Mouse (Mus musculus): ENCODE results near the gene Crkl. TPM values are rescaled to one million over a fixed set of nuclear protein-coding genes. Genes with fewer than 3 reads are reported as not detected.

The Crkl gene
- polyA plus RNA-seq, 1 experiment: 0.84 TPM

GRCm38 (mm10) chr16:17530640-17531288 lies 79.0 kb downstream of the Crkl start, which contains the start of gene Thap7:
Thap7 (minus strand) TSS chr16:17531136.
- peaks cover 38% of the 10 kb centered on the region for H3K36me3 ChIP-seq (ENCODE audit: control insufficient read depth)
- H3K4me3 ChIP-seq (replicated peaks): peak within 1 kb of the TSS; percentile 72
- H3K27me3 ChIP-seq (ENCODE audit: control insufficient read depth): no peaks in the 10 kb centered on the region
- no peaks in the 10 kb centered on the region for H3K9me3 ChIP-seq (ENCODE audit: control insufficient read depth, low read length)
- no peak for TF ChIP-seq TAL1 (IDR thresholded peaks at IDR 0.05; ENCODE audit: low read length)
- no peak for TF ChIP-seq GATA1 (IDR thresholded peaks at IDR 0.05; ENCODE audit: low read length)
- peaks cover 28% of the 10 kb centered on the region for H3K4me1 ChIP-seq (ENCODE audit: control insufficient read depth)

- Histone ChIP-seq H3K36me3 (ENCODE audit: control insufficient read depth) (peaks cover 23% of the 10 kb centered on the region), H3K4me3 (replicated peaks) (no peak overlapping the region), H3K27me3 (ENCODE audit: control insufficient read depth) (peaks cover 3% of the 10 kb centered on the region; the same call in 1 of the 2 replicates), H3K4me1 (ENCODE audit: control insufficient read depth) (peaks cover 28% of the 10 kb centered on the region), H3K9me3 (ENCODE audit: control insufficient read depth, low read length) (peaks cover 2% of the 10 kb centered on the region; the same call in 1 of the 2 replicates)
- TF ChIP-seq TAL1 (IDR thresholded peaks at IDR 0.05; ENCODE audit: low read length) (no peak), GATA1 (IDR thresholded peaks at IDR 0.05; ENCODE audit: low read length) (no peak)
Measured at GRCm38 (mm10) chr16:17532271-17532670, 80.5 kb downstream of the Crkl start.

- Histone ChIP-seq H3K4me1 (ENCODE audit: control insufficient read depth) (peaks cover 28% of the 10 kb centered on the region), H3K4me3 (replicated peaks) (no peak overlapping the region), H3K27me3 (ENCODE audit: control insufficient read depth) (peaks cover 3% of the 10 kb centered on the region; the same call in 1 of the 2 replicates), H3K9me3 (ENCODE audit: control insufficient read depth, low read length) (peaks cover 2% of the 10 kb centered on the region; the same call in 1 of the 2 replicates), H3K36me3 (ENCODE audit: control insufficient read depth) (peaks cover 18% of the 10 kb centered on the region)
- TF ChIP-seq GATA1 (IDR thresholded peaks at IDR 0.05; ENCODE audit: low read length): no peak
- TF ChIP-seq TAL1 (IDR thresholded peaks at IDR 0.05; ENCODE audit: low read length): no peak
Measured at GRCm38 (mm10) chr16:17532676-17533329, 81.0 kb downstream of the Crkl start.

- TF ChIP-seq TAL1 (IDR thresholded peaks at IDR 0.05; ENCODE audit: low read length) (no peak), GATA1 (IDR thresholded peaks at IDR 0.05; ENCODE audit: low read length) (no peak)
- no peak overlapping the region for H3K4me3 ChIP-seq (replicated peaks)
- peaks cover 15% of the 10 kb centered on the region for H3K27me3 ChIP-seq (ENCODE audit: control insufficient read depth)
- H3K9me3 ChIP-seq (ENCODE audit: control insufficient read depth, low read length): peaks cover 2% of the 10 kb centered on the region; the same call in 1 of the 2 replicates
- H3K36me3 ChIP-seq (ENCODE audit: control insufficient read depth): no peaks in the 10 kb centered on the region
- H3K4me1 ChIP-seq (ENCODE audit: control insufficient read depth): peaks cover 5% of the 10 kb centered on the region
Measured at GRCm38 (mm10) chr16:17536584-17536983, 84.8 kb downstream of the Crkl start.

Other genes with a start within 250 kb of the Crkl start
- gene Ube2l3, start 249.3 kb upstream of the Crkl start, polyA plus RNA-seq (2012): 11.7 and 11.9 TPM in 2 replicates
- not detected in 2 replicates for gene Rimbp3, start 243.4 kb upstream of the Crkl start, polyA plus RNA-seq (2012)
- 0.13 and 0.20 TPM in 2 replicates for gene Hic2, start 218.4 kb upstream of the Crkl start, polyA plus RNA-seq (2012)
- 0.08 and 0.20 TPM in 2 replicates for gene Tmem191c, start 175.9 kb upstream of the Crkl start, polyA plus RNA-seq (2012)
- 0.03 TPM in 1 of 2 replicates, not detected in the other for gene Serpind1, start 120.6 kb upstream of the Crkl start, polyA plus RNA-seq (2012)
- gene Snap29, start 46.0 kb upstream of the Crkl start, polyA plus RNA-seq (2012): 0.49 and 0.66 TPM in 2 replicates
- gene Pi4ka, start 45.7 kb upstream of the Crkl start, polyA plus RNA-seq (2012): 0.79 and 1.9 TPM in 2 replicates
- gene Aifm3, start 37.6 kb downstream of the Crkl start, polyA plus RNA-seq (2012): not detected in 2 replicates
- 0.59 and 0.78 TPM in 2 replicates for gene Lztr1, start 56.7 kb downstream of the Crkl start, polyA plus RNA-seq (2012)
- 13.7 and 15.6 TPM in 2 replicates for gene Thap7, start 79.1 kb downstream of the Crkl start, polyA plus RNA-seq (2012)
- gene Lrrc74b, start 109.3 kb downstream of the Crkl start, polyA plus RNA-seq (2012): 0.02 TPM in 1 of 2 replicates, not detected in the other
- 0.03 TPM in 1 of 2 replicates, not detected in the other for gene P2rx6, start 109.9 kb downstream of the Crkl start, polyA plus RNA-seq (2012)
- 0.04 TPM in 1 of 2 replicates, not detected in the other for gene Slc7a4, start 131.2 kb downstream of the Crkl start, polyA plus RNA-seq (2012)
- 1.9 and 2.3 TPM in 2 replicates for gene Smpd4, start 167.4 kb downstream of the Crkl start, polyA plus RNA-seq (2012)
- gene Ccdc74a, start 194.5 kb downstream of the Crkl start, polyA plus RNA-seq (2012): 1.4 and 1.5 TPM in 2 replicates